Mouse (Mus musculus) intestine, embryonic 16.5 days (tissue): ENCODE results near the gene Bnip2. TPM values are rescaled to one million over a fixed set of nuclear protein-coding genes. Genes with fewer than 3 reads are reported as not detected.

Experiments used
- ATAC-seq: fragments of 200-750 bp; cut with Nextera tagmentation; 2 replicates; pipeline ENCODE4 v1.8.0; 2017; ENCODE audit warnings: moderate TSS enrichment, moderate library complexity
- H3K27ac ChIP-seq: fragments of 300-500 bp; sonication (generic); 2 replicates; pipeline ENCODE4 v1.5.1; 2014; ENCODE audit warnings: mild to moderate bottlenecking, low read length
- H3K27me3 ChIP-seq: fragments of 300-500 bp; sonication (generic); replicated peaks from 2 replicates; pipeline ENCODE4 v1.6.1; 2014; ENCODE audit warnings: low read length, control low read depth, mixed read lengths; ENCODE audit not compliant: control insufficient read depth, insufficient read depth
- H3K36me3 ChIP-seq: fragments of 300-500 bp; sonication (generic); 2 replicates; pipeline ENCODE4 v1.6.1; 2014; ENCODE audit warnings: low read length, control low read depth; ENCODE audit not compliant: control insufficient read depth, insufficient read depth
- H3K4me1 ChIP-seq: fragments of 300-500 bp; sonication (generic); 2 replicates; pipeline ENCODE4 v1.6.1; 2014; ENCODE audit warnings: low read length, control low read depth, mixed read lengths; ENCODE audit not compliant: control insufficient read depth, insufficient read depth
- H3K4me2 ChIP-seq: fragments of 300-500 bp; sonication (generic); 2 replicates; pipeline ENCODE4 v1.6.1; 2014; ENCODE audit warnings: low read depth, low read length, control low read depth
- H3K4me3 ChIP-seq: fragments of 300-500 bp; sonication (generic); 2 replicates; pipeline ENCODE4 v1.5.1; 2014; ENCODE audit warnings: mild to moderate bottlenecking, low read length
- H3K9ac ChIP-seq: fragments of 300-500 bp; sonication (generic); 2 replicates; pipeline ENCODE4 v1.6.1; 2014; ENCODE audit warnings: low read depth, low read length
- H3K9me3 ChIP-seq: fragments of 300-500 bp; sonication (generic); 2 replicates; pipeline ENCODE4 v1.6.1; 2016; ENCODE audit warnings: low read length, control low read depth; ENCODE audit not compliant: control insufficient read depth
- WGBS: fragments of 180-500 bp; shearing (Covaris S2); extraction: QIAGEN DNeasy Blood & Tissue Kit; methylation state at CpG from one replicate; pipeline ENCODE4 v1.1.7; 2014; 5-methylcytosine and 5-hydroxymethylcytosine counted together
- polyA plus RNA-seq: library from polyadenylated mRNA; unstranded; fragments of >200 nt; fragmentation: Nextera tagmentation; extraction: Ambion mirVana; gene quantifications from 2 replicates; pipeline ENCODE4 v1.2.1, GENCODE M21; 2015

The Bnip2 gene
- polyA plus RNA-seq, 1 experiment from 2014 or later: 60.0 TPM

DNA sequence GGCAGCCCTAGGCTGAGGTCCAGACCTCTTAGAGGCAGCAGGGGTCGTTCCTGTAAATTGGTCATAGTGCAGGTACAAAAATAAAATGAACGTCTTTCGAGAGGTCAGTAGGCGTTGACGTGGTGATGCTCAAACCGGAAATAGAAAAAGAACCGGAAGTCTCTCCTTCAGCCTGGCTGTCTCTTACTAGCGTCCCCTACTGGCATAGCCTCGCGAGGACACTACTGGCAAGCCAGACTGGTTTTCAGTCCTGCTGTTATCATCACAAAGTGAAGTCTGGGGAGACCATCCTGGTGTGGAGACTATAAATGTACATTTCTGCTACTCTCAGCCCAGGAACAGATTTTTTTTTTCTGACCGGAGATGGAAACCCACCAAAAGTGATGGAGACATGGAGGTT lies 51.3 kb downstream of the Bnip2 start:
- peaks cover 9% of the 10 kb centered on the region; the same call in 1 of the 2 replicates for H3K4me1 ChIP-seq
- H3K27ac ChIP-seq: no peak overlapping the region
- H3K36me3 ChIP-seq: no peaks in the 10 kb centered on the region
- no peak for ATAC-seq
- WGBS: 82% methylated on average over 11 of the region's 11 CpGs
- no peak overlapping the region for H3K4me3 ChIP-seq
- no peak overlapping the region for H3K4me2 ChIP-seq
- no peaks in the 10 kb centered on the region for H3K9me3 ChIP-seq
- H3K9ac ChIP-seq: no peak overlapping the region
- H3K27me3 ChIP-seq: no peaks in the 10 kb centered on the region

DNA sequence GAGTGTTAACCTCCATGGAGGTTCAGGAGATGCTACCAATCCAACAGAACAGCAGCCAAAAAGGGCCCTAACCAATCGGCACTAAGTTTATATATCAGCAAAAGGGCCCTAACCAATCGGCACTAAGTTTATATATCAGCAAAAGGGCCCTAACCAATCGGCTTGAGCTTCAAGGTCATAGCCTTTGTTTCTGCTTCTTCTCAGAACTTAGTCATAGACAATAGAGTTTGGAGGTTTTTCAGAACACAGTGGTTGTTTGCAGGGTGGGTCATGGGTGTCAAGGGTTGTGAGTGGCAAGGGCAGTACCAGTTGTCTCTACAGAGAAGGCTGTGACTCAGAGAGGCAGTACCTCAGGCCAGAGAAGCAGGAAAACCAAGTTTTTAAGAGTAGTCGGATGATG lies 52.9 kb downstream of the Bnip2 start:
- Histone ChIP-seq H3K9ac (no peak overlapping the region), H3K9me3 (no peaks in the 10 kb centered on the region), H3K4me3 (no peak overlapping the region), H3K36me3 (no peaks in the 10 kb centered on the region), H3K4me1 (peaks cover 13% of the 10 kb centered on the region; the same call in 1 of the 2 replicates), H3K27ac (no peak overlapping the region), H3K4me2 (no peak overlapping the region), H3K27me3 (no peaks in the 10 kb centered on the region)
- no peak for ATAC-seq
- WGBS: 86% methylated on average over 4 of the region's 4 CpGs

DNA sequence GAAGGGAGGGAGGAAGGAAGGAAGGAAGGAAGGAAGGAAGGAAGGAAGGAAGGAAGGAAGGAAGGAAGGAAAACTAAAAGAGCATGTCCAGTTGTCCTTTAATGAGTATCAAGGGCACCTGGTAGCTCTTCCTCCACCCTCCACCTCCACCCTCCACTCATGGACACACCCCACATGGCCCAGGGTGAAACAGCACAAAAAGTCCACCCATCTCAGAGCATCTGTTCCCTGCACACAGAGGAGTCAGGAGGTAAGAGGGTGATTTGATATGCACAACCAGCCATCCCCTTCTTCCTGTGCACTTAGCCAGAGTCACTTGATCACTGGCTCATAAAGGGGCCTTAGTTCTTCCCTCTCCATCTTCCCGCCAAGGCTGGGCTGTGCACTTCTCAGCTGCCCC lies 53.7 kb downstream of the Bnip2 start:
- Histone ChIP-seq H3K27ac (no peak overlapping the region), H3K9ac (no peak overlapping the region), H3K4me1 (peaks cover 20% of the 10 kb centered on the region), H3K36me3 (no peaks in the 10 kb centered on the region), H3K27me3 (no peaks in the 10 kb centered on the region), H3K9me3 (no peaks in the 10 kb centered on the region), H3K4me3 (no peak overlapping the region), H3K4me2 (no peak overlapping the region)
- WGBS: 64% methylated on average over 1 of the region's 1 CpGs
- ATAC-seq: no peak

DNA sequence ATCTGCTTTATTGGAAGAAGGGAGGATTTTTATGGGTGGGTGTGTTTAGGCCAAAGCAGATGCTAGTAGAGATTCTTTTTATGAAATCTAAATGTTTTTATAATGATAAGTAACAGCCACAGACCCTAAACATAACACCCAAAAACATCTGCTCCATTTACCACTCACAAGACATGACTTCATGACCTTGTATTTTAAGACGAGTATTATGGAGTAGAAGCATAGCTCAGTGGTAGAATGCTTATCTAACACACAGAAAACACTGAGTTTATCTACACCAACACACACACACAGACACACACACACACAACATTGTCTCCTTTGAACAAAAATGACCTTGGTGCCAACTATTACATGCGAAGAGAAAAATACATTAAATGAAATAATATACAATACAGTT lies 55.6 kb downstream of the Bnip2 start:
- no peak overlapping the region for H3K4me2 ChIP-seq
- no peak for ATAC-seq
- H3K4me3 ChIP-seq: no peak overlapping the region
- H3K9me3 ChIP-seq: no peaks in the 10 kb centered on the region
- no peaks in the 10 kb centered on the region for H3K27me3 ChIP-seq
- H3K4me1 ChIP-seq: peaks cover 37% of the 10 kb centered on the region
- no peak overlapping the region for H3K27ac ChIP-seq
- H3K36me3 ChIP-seq: no peaks in the 10 kb centered on the region
- H3K9ac ChIP-seq: no peak overlapping the region
- 61% methylated on average over 2 of the region's 2 CpGs for WGBS

DNA sequence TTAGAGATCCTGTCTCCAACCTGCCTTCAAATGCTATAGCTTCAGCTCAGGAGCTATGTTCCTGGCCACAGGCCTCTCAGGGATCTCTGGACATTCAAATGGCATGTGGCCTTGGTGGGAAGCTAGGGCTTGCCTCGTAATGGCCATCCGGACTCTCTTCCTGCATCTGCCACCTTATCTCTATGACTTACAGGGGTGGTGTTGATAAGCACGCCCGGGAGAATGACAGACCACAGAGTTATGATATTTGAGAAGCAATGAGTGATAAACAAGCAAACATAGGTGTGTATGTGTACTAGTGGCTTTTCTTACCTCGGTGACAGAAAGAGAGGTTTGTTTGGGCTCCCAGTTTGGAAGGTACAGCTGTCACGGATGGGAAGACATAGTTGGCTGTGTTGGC lies 57.0 kb downstream of the Bnip2 start:
- H3K27ac ChIP-seq: no peak overlapping the region
- no peaks in the 10 kb centered on the region for H3K36me3 ChIP-seq
- ATAC-seq: no peak
- H3K9ac ChIP-seq: no peak overlapping the region
- H3K4me3 ChIP-seq: no peak overlapping the region
- H3K9me3 ChIP-seq: no peaks in the 10 kb centered on the region
- no peak overlapping the region for H3K4me2 ChIP-seq
- 59% methylated on average over 6 of the region's 6 CpGs for WGBS
- H3K27me3 ChIP-seq: no peaks in the 10 kb centered on the region
- H3K4me1 ChIP-seq: peaks cover 39% of the 10 kb centered on the region

DNA sequence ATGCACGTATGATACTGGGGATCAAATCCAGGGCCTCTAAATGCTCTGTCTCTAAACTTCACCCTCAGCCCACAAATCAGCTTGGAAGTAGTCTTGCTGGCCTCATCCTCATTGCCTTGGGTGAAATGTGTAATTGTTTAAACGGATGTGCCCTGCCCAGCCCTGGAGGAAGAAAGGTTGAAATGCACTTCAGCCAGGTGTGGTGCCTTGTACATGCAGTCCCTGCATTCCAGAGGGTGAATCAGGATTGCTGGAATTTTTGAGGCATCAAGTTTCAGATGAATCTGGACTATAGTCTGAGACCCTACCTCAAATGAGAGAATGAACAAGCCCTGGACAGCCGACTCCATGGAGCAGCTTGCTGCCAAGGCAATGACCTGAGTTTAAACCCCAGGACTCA lies 58.6 kb downstream of the Bnip2 start:
- Histone ChIP-seq H3K9ac (no peak overlapping the region), H3K27me3 (no peaks in the 10 kb centered on the region), H3K4me3 (no peak overlapping the region), H3K27ac (peak overlapping the region; percentile 52), H3K4me1 (peaks cover 39% of the 10 kb centered on the region), H3K36me3 (no peaks in the 10 kb centered on the region), H3K4me2 (no peak overlapping the region), H3K9me3 (no peaks in the 10 kb centered on the region)
- ATAC-seq: peak; percentile 80
- 35% methylated on average over 3 of the region's 3 CpGs for WGBS

DNA sequence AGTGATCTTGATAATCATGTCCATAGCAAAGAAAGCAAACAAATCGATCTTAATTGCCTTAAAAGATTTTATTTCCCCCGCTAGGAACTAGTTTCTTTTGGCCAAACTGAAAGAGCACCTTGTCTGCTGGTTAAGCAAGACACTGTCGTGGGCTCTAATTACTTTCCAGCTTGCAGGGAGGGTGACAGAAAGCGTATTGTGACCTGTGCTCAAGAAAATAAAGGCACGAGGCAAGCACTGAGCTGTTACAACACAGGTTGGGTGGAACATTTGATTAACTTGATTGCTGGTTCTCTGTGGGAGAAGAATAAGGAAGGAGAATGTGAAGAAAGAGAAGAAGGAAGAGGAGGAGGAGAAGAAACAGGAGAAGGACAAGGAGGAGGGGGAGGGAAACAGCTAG lies 59.0 kb downstream of the Bnip2 start:
- Histone ChIP-seq H3K9me3 (no peaks in the 10 kb centered on the region), H3K36me3 (no peaks in the 10 kb centered on the region), H3K4me3 (0 out of 2 replicates have a peak overlapping the region, but pooled peaks have one; percentile 0), H3K27me3 (no peaks in the 10 kb centered on the region), H3K27ac (peak overlapping the region; percentile 52), H3K4me2 (no peak overlapping the region), H3K4me1 (peaks cover 39% of the 10 kb centered on the region), H3K9ac (no peak overlapping the region)
- 33% methylated on average over 5 of the region's 5 CpGs for WGBS
- peak; percentile 54 for ATAC-seq

DNA sequence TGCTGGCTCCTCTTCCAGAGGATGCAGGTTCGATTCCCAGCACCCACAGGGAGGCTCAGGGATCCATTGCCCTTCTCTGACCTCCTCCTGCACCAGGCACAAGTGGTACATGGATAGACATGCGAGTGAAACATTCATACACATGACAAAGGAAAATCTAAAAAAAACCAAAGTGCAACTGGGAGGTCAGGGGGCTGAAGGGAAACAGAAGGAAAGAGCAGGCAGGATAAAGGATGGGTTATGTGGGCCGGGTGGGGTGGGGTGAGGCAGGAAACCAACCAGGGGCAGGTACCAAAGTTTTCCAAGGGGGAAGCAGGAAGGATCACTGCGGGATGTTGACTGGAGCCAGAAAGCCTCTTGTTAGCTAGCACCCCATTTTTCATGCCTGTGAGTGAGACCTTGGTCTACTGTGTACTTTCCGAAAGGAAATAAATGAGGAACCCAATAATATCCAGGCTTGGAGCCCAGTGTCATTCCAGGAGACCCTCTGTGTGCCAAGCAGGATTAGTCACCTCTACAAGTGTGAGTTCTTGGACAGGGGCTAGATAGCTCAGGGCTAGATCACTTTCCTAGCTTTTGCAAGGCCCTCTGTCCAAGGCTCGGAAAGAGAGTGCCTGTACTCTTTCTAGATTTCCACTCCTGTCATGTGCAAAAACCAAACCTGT lies 59.6 kb downstream of the Bnip2 start:
- H3K4me3 ChIP-seq: no peak overlapping the region
- H3K27ac ChIP-seq: peak overlapping the region; percentile 52
- no peaks in the 10 kb centered on the region for H3K27me3 ChIP-seq
- H3K4me1 ChIP-seq: peaks cover 36% of the 10 kb centered on the region
- H3K4me2 ChIP-seq: no peak overlapping the region
- H3K9me3 ChIP-seq: no peaks in the 10 kb centered on the region
- 48% methylated on average over 6 of the region's 6 CpGs for WGBS
- H3K9ac ChIP-seq: no peak overlapping the region
- no peak for ATAC-seq
- no peaks in the 10 kb centered on the region for H3K36me3 ChIP-seq

DNA sequence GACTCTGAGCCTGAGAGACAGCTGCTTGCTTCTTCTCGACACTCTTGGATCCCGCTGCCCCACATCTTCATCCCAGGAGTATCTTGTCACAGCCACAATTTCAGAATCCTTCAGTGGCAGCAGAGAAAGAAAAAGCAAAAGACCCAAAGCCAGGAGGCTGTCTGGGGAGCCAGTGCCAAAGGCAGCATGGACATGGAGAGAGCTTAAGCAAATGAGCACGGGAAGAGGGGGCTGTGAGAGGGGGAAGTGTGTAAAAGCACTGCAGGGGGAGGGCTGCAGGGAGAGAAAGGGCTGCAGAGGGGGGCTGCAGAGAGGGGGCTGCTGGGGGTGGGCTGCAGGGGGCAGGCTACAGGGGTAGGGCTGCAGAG lies 60.1 kb downstream of the Bnip2 start:
- Histone ChIP-seq H3K27me3 (no peaks in the 10 kb centered on the region), H3K4me3 (no peak overlapping the region), H3K4me2 (no peak overlapping the region), H3K4me1 (peaks cover 33% of the 10 kb centered on the region), H3K27ac (peak overlapping the region; percentile 52), H3K9ac (no peak overlapping the region), H3K9me3 (no peaks in the 10 kb centered on the region), H3K36me3 (no peaks in the 10 kb centered on the region)
- WGBS: 33% methylated on average over 3 of the region's 3 CpGs
- ATAC-seq: no peak

DNA sequence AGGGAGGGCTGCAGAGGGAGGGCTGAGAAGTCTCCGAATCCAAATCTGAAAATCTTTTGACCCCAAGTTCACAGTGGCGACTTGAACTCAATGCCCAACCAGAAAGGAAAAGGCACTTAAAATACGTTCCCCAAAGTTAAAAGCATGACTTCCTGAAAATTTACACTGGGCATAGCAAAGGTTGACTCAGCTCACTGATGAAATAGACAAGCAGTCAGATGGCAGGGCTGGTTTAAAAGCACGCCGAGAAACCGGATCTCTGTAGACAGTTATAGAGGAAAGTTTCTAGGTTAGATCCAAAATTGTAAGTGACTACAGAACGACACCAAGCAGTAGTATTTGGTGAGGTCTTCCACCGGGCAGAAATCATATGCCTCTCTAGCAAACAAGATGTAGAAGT lies 60.6 kb downstream of the Bnip2 start:
- no peaks in the 10 kb centered on the region for H3K27me3 ChIP-seq
- H3K9me3 ChIP-seq: no peaks in the 10 kb centered on the region
- no peak for ATAC-seq
- H3K36me3 ChIP-seq: no peaks in the 10 kb centered on the region
- H3K4me3 ChIP-seq: no peak overlapping the region
- peaks cover 33% of the 10 kb centered on the region for H3K4me1 ChIP-seq
- H3K9ac ChIP-seq: no peak overlapping the region
- H3K4me2 ChIP-seq: no peak overlapping the region
- no peak overlapping the region for H3K27ac ChIP-seq
- 29% methylated on average over 8 of the region's 8 CpGs for WGBS
